23 mouse cellular contexts compared by ENCODE assay signal in genomic region chr14:17691246-17691645, GRCm38 (mm10).
"Had no signal": no experiment of that assay in that cellular context is flagged by ENCODE, and none has a peak within 500 bp of the region (broad histone marks: within the 10 kb centered on the region; RNA-seq: fewer than 3 reads in every experiment).

No protein-coding gene starts in this region.

- H3K9ac ChIP-seq: heart, embryonic 12.5 days; hindbrain, embryonic 12.5 days; hindbrain, embryonic 14.5 days; intestine, embryonic 15.5 days; limb, embryonic 12.5 days had no signal

- H3K4me2 ChIP-seq: heart, embryonic 12.5 days; hindbrain, embryonic 12.5 days; hindbrain, embryonic 14.5 days; intestine, embryonic 15.5 days; limb, embryonic 12.5 days had no signal

- H3K36me3 ChIP-seq: heart, embryonic 10.5 days; heart, embryonic 12.5 days; hindbrain, embryonic 10.5 days; hindbrain, embryonic 12.5 days; intestine, embryonic 15.5 days; limb, embryonic 10.5 days; limb, embryonic 12.5 days had no signal

- H3K27ac ChIP-seq: gastrocnemius, adult 2 months; heart, embryonic 10.5 days; hindbrain, embryonic 10.5 days; hindbrain, embryonic 12.5 days; hindbrain, embryonic 14.5 days; intestine, embryonic 15.5 days; layer of hippocampus, adult 2 months; left cerebral cortex, adult 2 months; limb, embryonic 10.5 days; limb, embryonic 12.5 days had no signal

- DNase-seq: gastrocnemius, adult 2 months; gastrocnemius, postnatal 10 days; gastrocnemius, postnatal 25 days; heart, adult 18-20 months; heart, postnatal 10 days; heart, postnatal 4 days; kidney, adult 18-20 months; kidney, postnatal 10 days; kidney, postnatal 4 days had no signal

- H3K4me1 ChIP-seq: heart, embryonic 10.5 days; heart, embryonic 12.5 days; hindbrain, embryonic 10.5 days; hindbrain, embryonic 12.5 days; intestine, embryonic 15.5 days; limb, embryonic 10.5 days had no signal

- ATAC-seq: forebrain, embryonic 16.5 days; hindbrain, embryonic 16.5 days; inflammation-experienced regulatory T-cells, adult 6 months; intestine, embryonic 15.5 days; intestine, postnatal 0 days had no signal

- H3K9me3 ChIP-seq: heart, embryonic 10.5 days; heart, embryonic 12.5 days; hindbrain, embryonic 10.5 days; hindbrain, embryonic 12.5 days; intestine, embryonic 15.5 days; limb, embryonic 10.5 days; limb, embryonic 12.5 days had no signal

- H3K27me3 ChIP-seq: heart, embryonic 12.5 days; hindbrain, embryonic 12.5 days; intestine, embryonic 15.5 days; limb, embryonic 12.5 days had no signal

- H3K4me3 ChIP-seq: gastrocnemius, adult 2 months; heart, embryonic 10.5 days; heart, embryonic 12.5 days; hindbrain, embryonic 10.5 days; hindbrain, embryonic 12.5 days; intestine, embryonic 15.5 days; layer of hippocampus, adult 2 months; left cerebral cortex, adult 2 months; limb, embryonic 10.5 days; limb, embryonic 12.5 days had no signal
